Mouse (Mus musculus) CH12.LX (cell line): ENCODE results near the gene Ror1. TPM values are rescaled to one million over a fixed set of nuclear protein-coding genes. Genes with fewer than 3 reads are reported as not detected.

Experiments
- DNase-seq: peaks from one replicate; pipeline ENCODE4 v3.0.0-alpha.2; 2013; ENCODE audit errors: extremely low read depth
- H3K27ac ChIP-seq: 2 replicates; pipeline ENCODE4 v1.5.1; 2012; ENCODE audit warnings: low read depth, mild to moderate bottlenecking, control low read depth, moderate library complexity; ENCODE audit not compliant: insufficient read depth
- H3K27me3 ChIP-seq: replicated peaks from 2 replicates; pipeline ENCODE3; 2012; ENCODE audit warnings: inconsistent platforms
- H3K36me3 ChIP-seq, 2 experiments: replicated peaks in 1 of 2; 2 replicates each; pipeline versions ENCODE3 to v1.6.1; 2012; ENCODE audit warnings: inconsistent platforms in 1 of 2, low read length in 1 of 2, mild to moderate bottlenecking in 1 of 2, mixed read lengths in 1 of 2, moderate library complexity in 1 of 2; ENCODE audit not compliant: control insufficient read depth in 1 of 2, insufficient read depth in 1 of 2
- H3K4me1 ChIP-seq, 2 experiments: 2 replicates each; pipeline ENCODE4 v1.6.1; 2012; ENCODE audit warnings: inconsistent platforms in 1 of 2, moderate library complexity in 1 of 2; ENCODE audit not compliant: insufficient read depth in 2 of 2, control insufficient read depth in 1 of 2
- H3K4me2 ChIP-seq: 2 replicates; pipeline ENCODE4 v1.6.1; 2012; ENCODE audit warnings: low read depth, mild to moderate bottlenecking, control low read depth; ENCODE audit not compliant: poor library complexity, insufficient read depth, severe bottlenecking
- H3K4me3 ChIP-seq, 3 experiments: fragments of 150-350 bp in 1 of 3; sonication (generic) in 1 of 3; replicated peaks in 1 of 3; 2 replicates each; pipeline versions ENCODE3 to v1.5.1; 2011 to 2012; ENCODE audit warnings: low read depth in 2 of 3, low read length in 2 of 3, mild to moderate bottlenecking in 2 of 3, moderate library complexity in 2 of 3, control low read depth in 1 of 3, improper control_type of control experiment in 1 of 3, inconsistent platforms in 1 of 3, mixed read lengths in 1 of 3; ENCODE audit not compliant: poor library complexity in 1 of 3
- H3K79me2 ChIP-seq: replicated peaks from 2 replicates; pipeline ENCODE4 v1.6.1; 2012; ENCODE audit warnings: mild to moderate bottlenecking, moderate library complexity; ENCODE audit not compliant: control insufficient read depth, poor library complexity, insufficient read depth, severe bottlenecking; ENCODE audit errors: extremely low read depth
- H3K9ac ChIP-seq: 2 replicates; pipeline ENCODE4 v1.6.1; 2012; ENCODE audit warnings: low read depth, mild to moderate bottlenecking, control low read depth, moderate library complexity; ENCODE audit not compliant: insufficient read depth
- H3K9me3 ChIP-seq: replicated peaks from 2 replicates; pipeline ENCODE3; 2012; ENCODE audit warnings: low read length, inconsistent platforms, mixed read lengths
- CHD1 ChIP-seq: IDR thresholded peaks from 2 replicates; pipeline ENCODE4 v1.6.1; 2012; ENCODE audit warnings: low read depth, low read length, improper control_type of control experiment, inconsistent platforms
- CTCF ChIP-seq, 2 experiments: IDR thresholded peaks in 1 of 2; conservative IDR thresholded peaks in 1 of 2; 2 replicates each; pipeline ENCODE4 v1.5.1; 2011 to 2012; ENCODE audit warnings: low read depth in 2 of 2, low read length in 2 of 2, improper control_type of control experiment in 1 of 2, inconsistent platforms in 1 of 2, mild to moderate bottlenecking in 1 of 2, moderate library complexity in 1 of 2
- ELF1 ChIP-seq: IDR thresholded peaks from 2 replicates; pipeline ENCODE4 v1.6.1; 2014; ENCODE audit warnings: low read depth, mild to moderate bottlenecking, inconsistent platforms, low read length, improper control_type of control experiment
- EP300 ChIP-seq: IDR thresholded peaks from 2 replicates; pipeline ENCODE4 v1.6.1; 2011; ENCODE audit warnings: low read length, improper control_type of control experiment
- ETS1 ChIP-seq: conservative IDR thresholded peaks from 2 replicates; pipeline ENCODE4 v1.6.1; 2012; ENCODE audit warnings: low read depth, mild to moderate bottlenecking, inconsistent platforms, low read length, improper control_type of control experiment, moderate library complexity
- GABPA ChIP-seq: IDR thresholded peaks from 2 replicates; pipeline ENCODE4 v1.6.1; 2012; ENCODE audit warnings: low read depth, low read length, improper control_type of control experiment, inconsistent platforms; ENCODE audit not compliant: insufficient replicate concordance
- IRF4 ChIP-seq: IDR thresholded peaks from 2 replicates; pipeline ENCODE4 v1.6.1; 2014; ENCODE audit warnings: low read depth, mild to moderate bottlenecking, inconsistent platforms, low read length, improper control_type of control experiment
- JUND ChIP-seq: conservative IDR thresholded peaks from 2 replicates; pipeline ENCODE4 v1.6.1; 2011; ENCODE audit warnings: low read depth, low read length, improper control_type of control experiment
- MAFK ChIP-seq: IDR thresholded peaks from 2 replicates; pipeline ENCODE4 v1.6.1; 2011; ENCODE audit warnings: low read length, improper control_type of control experiment; ENCODE audit not compliant: insufficient replicate concordance
- MXI1 ChIP-seq: IDR thresholded peaks from 2 replicates; pipeline ENCODE4 v1.6.1; 2011; ENCODE audit warnings: mild to moderate bottlenecking, low read depth, low read length, improper control_type of control experiment
- PAX5 ChIP-seq: IDR thresholded peaks from 2 replicates; pipeline ENCODE4 v1.6.1; 2012; ENCODE audit warnings: low read length, inconsistent platforms, mixed read lengths
- POLR2A ChIP-seq: IDR thresholded peaks from 2 replicates; pipeline ENCODE4 v1.6.1; 2011; ENCODE audit warnings: low read depth, mild to moderate bottlenecking, improper control_type of control experiment, low read length
- POLR2AphosphoS2 ChIP-seq: IDR thresholded peaks from 2 replicates; pipeline ENCODE4 v1.6.1; 2011; ENCODE audit warnings: low read depth, low read length, improper control_type of control experiment
- RCOR1 ChIP-seq: conservative IDR thresholded peaks from 2 replicates; pipeline ENCODE4 v1.6.1; 2012; ENCODE audit warnings: low read depth, mild to moderate bottlenecking, inconsistent platforms, low read length, improper control_type of control experiment
- SIN3A ChIP-seq: IDR thresholded peaks from 2 replicates; pipeline ENCODE4 v1.6.1; 2012; ENCODE audit warnings: low read length, improper control_type of control experiment, inconsistent platforms
- TBP ChIP-seq: conservative IDR thresholded peaks from 2 replicates; pipeline ENCODE4 v1.6.1; 2011; ENCODE audit warnings: low read depth, low read length, improper control_type of control experiment
- UBTF ChIP-seq: IDR thresholded peaks from 2 replicates; pipeline ENCODE4 v1.6.1; 2012; ENCODE audit warnings: low read depth, mild to moderate bottlenecking, inconsistent platforms, low read length, improper control_type of control experiment, moderate library complexity
- ZC3H11A ChIP-seq: IDR thresholded peaks from 2 replicates; pipeline ENCODE4 v1.6.1; 2012; ENCODE audit warnings: low read depth, mild to moderate bottlenecking, inconsistent platforms, low read length, improper control_type of control experiment
- ZNF384 ChIP-seq: IDR thresholded peaks from 2 replicates; pipeline ENCODE4 v1.6.1; 2012; ENCODE audit warnings: low read depth, low read length, improper control_type of control experiment, inconsistent platforms
- dilution Hi-C: fragments of 300-500 bp; cut with MboI; formaldehyde crosslinking; loops from 2 replicates; pipeline ENCODE4 v1.14.3; 2020; ENCODE audit warnings: low sequenced_read_pairs; ENCODE audit not compliant: extremely low pct_unique_long_range_greater_than_20kb, extremely low pct_ligation_motif_present
- in situ Hi-C: fragments of 300-500 bp; cut with MboI; formaldehyde crosslinking; loops from 3 replicates; pipeline ENCODE4 v1.14.3; 2019; ENCODE audit warnings: low sequenced_read_pairs, low pct_ligation_motif_present, low pct_unique_long_range_greater_than_20kb, mixed read lengths
- polyA plus RNA-seq: library from polyadenylated mRNA; unstranded; fragments of >175 nt; gene quantifications from 2 replicates; pipeline ENCODE4 v1.2.1, GENCODE M21; 2012; ENCODE audit warnings: low read depth; ENCODE audit not compliant: insufficient read length
- total RNA-seq, 2 experiments: library from RNA; depleted of rRNA; stranded (reverse); fragments of 300-350 nt in 1 of 2; fragments of >200 nt in 1 of 2; gene quantifications; 2 replicates each; pipeline ENCODE4 v1.2.3; 2012 to 2014

The Ror1 gene
- total and polyA plus RNA-seq, 3 experiments: not detected

- DNase-seq: no peak
- in situ Hi-C loops: no loop called here
- Histone ChIP-seq H3K9ac (no peak overlapping the region), H3K79me2 (no peaks in the 10 kb centered on the region), H3K9me3 (peaks cover 49% of the 10 kb centered on the region), H3K4me3 (no peak overlapping the region), H3K4me1 (no peaks in the 10 kb centered on the region), H3K27me3 (no peaks in the 10 kb centered on the region), H3K36me3 (no peaks in the 10 kb centered on the region), H3K27ac (no peak overlapping the region), H3K4me2 (no peak overlapping the region)
- TF ChIP-seq POLR2A: no peak
- TF ChIP-seq ELF1: no peak
- no peak for TF ChIP-seq MXI1
- no peak for TF ChIP-seq SIN3A
- TF ChIP-seq PAX5: no peak
- no peak for TF ChIP-seq GABPA
- TF ChIP-seq POLR2AphosphoS2: no peak
- TF ChIP-seq CTCF (conservative IDR thresholded peaks at IDR 0.05 in 1 of 2, IDR thresholded peaks at IDR 0.05 in 1 of 2; ENCODE audit: low read depth in 2 of 2, low read length in 2 of 2): no peak
- no peak for TF ChIP-seq UBTF
- TF ChIP-seq RCOR1: no peak
- no peak for TF ChIP-seq ETS1
- TF ChIP-seq ZC3H11A: no peak
- TF ChIP-seq EP300: no peak
- no peak for TF ChIP-seq MAFK
- no peak for TF ChIP-seq ZNF384
- dilution Hi-C loops: no loop called here
Observed at GRCm38 (mm10) chr4:100286111-100286541, 190.5 kb downstream of the Ror1 start.

- no peak overlapping the region for H3K4me2 ChIP-seq
- H3K9me3 ChIP-seq: peaks cover 50% of the 10 kb centered on the region
- no peaks in the 10 kb centered on the region for H3K27me3 ChIP-seq
- dilution Hi-C loops (no loop called here), in situ Hi-C loops (no loop called here)
- H3K4me1 ChIP-seq: no peaks in the 10 kb centered on the region
- H3K79me2 ChIP-seq: no peaks in the 10 kb centered on the region
- H3K4me3 ChIP-seq: no peak overlapping the region
- TF ChIP-seq CHD1 (no peak), PAX5 (no peak), IRF4 (no peak), TBP (no peak), JUND (no peak)
- TF ChIP-seq, all 38 proteins: peak for 0
- no peak for DNase-seq
- Histone ChIP-seq H3K36me3 (no peaks in the 10 kb centered on the region), H3K9ac (no peak overlapping the region), H3K27ac (no peak overlapping the region)
Observed at GRCm38 (mm10) chr4:100286800-100287199, 191.2 kb downstream of the Ror1 start.
